Mouse (Mus musculus) ES-E14 (cell line): Measurements from ENCODE around the gene Tmem130. TPM values are rescaled to one million over a fixed set of nuclear protein-coding genes. Genes with fewer than 3 reads are reported as not detected.

Experiments
- DNase-seq: peaks from one replicate; pipeline ENCODE4 v3.0.0-alpha.2; 2013; ENCODE audit warnings: low read depth, low spot score
- H3K27ac ChIP-seq: 2 replicates; pipeline ENCODE4 v1.5.1; 2012; ENCODE audit warnings: low read depth, mild to moderate bottlenecking, low read length, moderate library complexity, mixed read lengths; ENCODE audit not compliant: poor library complexity, insufficient read depth, severe bottlenecking
- H3K36me3 ChIP-seq: 2 replicates; pipeline ENCODE4 v1.6.1; 2012; ENCODE audit warnings: mild to moderate bottlenecking, low read length, moderate library complexity, mixed read lengths; ENCODE audit not compliant: control insufficient read depth, poor library complexity, insufficient read depth, severe bottlenecking
- H3K4me1 ChIP-seq, 2 experiments: fragments of 150-350 bp in 1 of 2; sonication (generic) in 1 of 2; 2 replicates each; pipeline ENCODE4 v1.6.1; 2012; ENCODE audit warnings: low read length in 2 of 2, mild to moderate bottlenecking in 1 of 2, mixed read lengths in 1 of 2; ENCODE audit not compliant: control insufficient read depth in 2 of 2, insufficient read depth in 2 of 2, poor library complexity in 1 of 2
- H3K4me3 ChIP-seq, 2 experiments: fragments of 150-350 bp in 1 of 2; sonication (generic) in 1 of 2; 2 replicates each; pipeline ENCODE4 v1.5.1; 2012; ENCODE audit warnings: low read length in 2 of 2, low read depth in 1 of 2, mild to moderate bottlenecking in 1 of 2, mixed read lengths in 1 of 2; ENCODE audit not compliant: insufficient read depth in 1 of 2, poor library complexity in 1 of 2, severe bottlenecking in 1 of 2
- H3K9ac ChIP-seq: 2 replicates; pipeline ENCODE4 v1.6.1; 2012; ENCODE audit warnings: low read depth, mild to moderate bottlenecking, low read length, mixed read lengths; ENCODE audit not compliant: poor library complexity, insufficient read depth, severe bottlenecking
- H3K9me3 ChIP-seq: fragments of 150-350 bp; sonication (generic); 2 replicates; pipeline ENCODE4 v1.6.1; 2012; ENCODE audit warnings: low read depth, mild to moderate bottlenecking, low read length; ENCODE audit not compliant: control insufficient read depth, insufficient read depth
- CHD2 ChIP-seq: IDR thresholded peaks from 2 replicates; pipeline ENCODE4 v1.6.1; 2014; ENCODE audit warnings: mild to moderate bottlenecking, low read depth, low read length, inconsistent platforms
- HCFC1 ChIP-seq: IDR thresholded peaks from 2 replicates; pipeline ENCODE4 v1.6.1; 2012; ENCODE audit warnings: low read length, inconsistent platforms, borderline replicate concordance; ENCODE audit not compliant: insufficient read depth
- MAFK ChIP-seq: IDR thresholded peaks from 2 replicates; pipeline ENCODE4 v1.6.1; 2014; ENCODE audit warnings: mild to moderate bottlenecking, low read depth, low read length, inconsistent platforms; ENCODE audit not compliant: insufficient read depth
- ZC3H11A ChIP-seq: IDR thresholded peaks from 2 replicates; pipeline ENCODE4 v1.6.1; 2012; ENCODE audit warnings: low read depth, mild to moderate bottlenecking, inconsistent platforms, low read length, borderline replicate concordance
- ZNF384 ChIP-seq: IDR thresholded peaks from 2 replicates; pipeline ENCODE4 v1.6.1; 2012; ENCODE audit warnings: low read depth, low read length, inconsistent platforms
- in situ Hi-C, 2 experiments: fragments of 600-800 bp; cut with MboI; formaldehyde crosslinking; loops; one replicate each; pipeline ENCODE4 v1.15.1; 2025; ENCODE audit warnings: low sequenced_read_pairs in 2 of 2, inconsistent platforms in 1 of 2; ENCODE audit not compliant: unreplicated experiment in 2 of 2
- total RNA-seq: library from RNA; depleted of rRNA; stranded (reverse); fragments of 300-350 nt; gene quantifications from 2 replicates; pipeline ENCODE4 v1.2.3, GENCODE M21; 2012; rRNA removed

Gene Tmem130
- total RNA-seq, result 1.4 and 2.1 TPM in 2 replicates

DNA sequence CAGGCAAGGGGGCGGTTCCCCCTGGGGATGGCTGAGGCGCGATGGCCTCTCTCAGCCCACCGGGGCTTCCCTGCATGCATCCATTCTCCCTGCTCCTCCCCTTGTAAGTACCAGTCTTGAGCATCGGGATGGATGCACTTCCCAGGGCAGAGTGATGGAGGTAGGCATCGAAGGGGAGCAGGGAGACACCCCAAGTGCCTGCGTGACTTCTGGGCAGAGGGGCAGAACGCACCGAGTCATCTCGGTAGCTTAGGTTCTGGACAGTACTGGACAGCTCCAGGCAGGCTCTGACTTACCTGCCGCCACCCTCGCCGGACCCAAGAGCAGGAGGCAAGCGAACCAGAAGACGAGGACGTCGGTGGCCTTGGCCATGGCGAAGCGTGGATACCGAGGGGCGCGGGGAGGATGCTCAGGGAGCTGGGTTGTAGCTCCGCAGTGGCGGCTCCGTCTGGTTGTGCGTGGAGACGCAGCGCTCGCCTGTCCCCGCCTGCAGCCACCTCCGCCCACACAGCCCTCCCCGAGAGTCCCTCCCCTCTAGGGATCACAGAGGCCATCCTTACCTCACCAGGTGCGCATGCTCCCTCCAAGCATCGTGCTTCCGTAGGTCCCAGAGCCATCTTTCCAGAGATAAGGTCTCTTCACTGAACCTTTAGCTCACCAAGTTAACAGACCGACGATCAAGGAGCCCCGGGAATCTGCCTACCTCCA lies at the start of gene Tmem130:
Gene Tmem130, minus strand, starts transcription at position 658 of the 708 bp plus-strand sequence.
- in situ Hi-C loops, result no loop called here
- H3K9ac ChIP-seq, result 0 out of 2 replicates have a peak within 1 kb of the TSS, but pooled peaks have one; percentile 4
- TF ChIP-seq MAFK, result no peak
- TF ChIP-seq CHD2, result no peak
- no peak for TF ChIP-seq ZC3H11A
- TF ChIP-seq HCFC1, result no peak
- TF ChIP-seq ZNF384, result no peak
- peak within 1 kb of the TSS; percentile 68 to 80 for H3K4me3 ChIP-seq
- no peaks in the 10 kb centered on the region for H3K36me3 ChIP-seq
- no peaks in the 10 kb centered on the region for H3K9me3 ChIP-seq
- no peak within 1 kb of the TSS for H3K27ac ChIP-seq
- peaks cover 7 to 13% of the 10 kb centered on the region in 2 experiments; a peak in 3 of 4 replicates for H3K4me1 ChIP-seq
- no peak for DNase-seq

DNA sequence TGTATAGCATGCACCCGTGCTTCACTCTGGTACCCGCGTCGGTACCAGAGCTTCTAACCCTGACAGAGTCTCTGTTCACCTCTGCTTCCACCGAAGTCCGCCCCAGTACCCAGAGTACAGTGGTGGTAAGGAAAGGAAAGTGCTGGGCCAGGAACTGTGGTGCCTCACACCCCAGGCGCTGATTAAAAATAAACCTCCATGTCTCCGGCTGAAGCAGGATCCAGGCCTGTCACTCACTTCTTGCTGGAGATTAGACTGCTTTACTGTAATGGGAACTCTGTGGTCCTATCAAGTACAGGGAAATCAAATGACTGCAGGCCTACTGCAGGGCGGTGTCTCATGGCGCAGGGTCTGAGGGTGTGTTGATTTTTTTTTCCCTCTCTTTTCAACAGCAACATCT lies 45.3 kb upstream of the Tmem130 start:
- H3K4me1 ChIP-seq, result no peaks in the 10 kb centered on the region; a peak in 1 of 4 replicates
- no peak for DNase-seq
- H3K27ac ChIP-seq, result no peak overlapping the region
- TF ChIP-seq CHD2 (no peak), ZC3H11A (no peak), ZNF384 (no peak), HCFC1 (no peak), MAFK (no peak)
- in situ Hi-C loops, result no loop called here
- no peak overlapping the region for H3K4me3 ChIP-seq
- no peak overlapping the region for H3K9ac ChIP-seq
- no peaks in the 10 kb centered on the region for H3K9me3 ChIP-seq
- peaks cover 74% of the 10 kb centered on the region for H3K36me3 ChIP-seq

DNA sequence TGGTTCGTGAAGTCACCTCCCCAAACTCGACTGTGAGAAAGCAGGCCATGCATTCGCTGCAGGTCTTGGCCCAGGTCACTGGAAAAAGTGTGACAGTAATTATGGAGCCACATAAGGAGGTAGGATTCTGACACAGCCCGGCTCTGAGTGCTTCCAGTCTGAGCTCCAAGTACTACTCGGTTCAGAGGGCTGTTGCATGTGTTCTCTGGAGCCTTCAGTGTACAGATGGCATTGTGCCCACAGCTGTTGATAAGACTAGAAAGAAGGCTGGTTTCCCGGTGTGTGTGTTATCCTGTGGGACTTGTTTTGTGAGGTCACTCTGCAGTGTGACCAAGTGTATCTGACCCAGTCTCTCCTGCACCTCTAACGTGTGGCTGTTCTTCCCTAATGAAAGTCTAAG lies 42.6 kb upstream of the Tmem130 start:
- Histone ChIP-seq H3K36me3 (peaks cover 73% of the 10 kb centered on the region), H3K9ac (no peak overlapping the region), H3K4me1 (no peaks in the 10 kb centered on the region; a peak in 1 of 4 replicates), H3K9me3 (no peaks in the 10 kb centered on the region), H3K4me3 (no peak overlapping the region), H3K27ac (no peak overlapping the region)
- in situ Hi-C loops, result no loop called here
- DNase-seq, result no peak
- no peak for TF ChIP-seq CHD2
- TF ChIP-seq MAFK, result no peak
- TF ChIP-seq ZNF384, result no peak
- no peak for TF ChIP-seq ZC3H11A
- no peak for TF ChIP-seq HCFC1

DNA sequence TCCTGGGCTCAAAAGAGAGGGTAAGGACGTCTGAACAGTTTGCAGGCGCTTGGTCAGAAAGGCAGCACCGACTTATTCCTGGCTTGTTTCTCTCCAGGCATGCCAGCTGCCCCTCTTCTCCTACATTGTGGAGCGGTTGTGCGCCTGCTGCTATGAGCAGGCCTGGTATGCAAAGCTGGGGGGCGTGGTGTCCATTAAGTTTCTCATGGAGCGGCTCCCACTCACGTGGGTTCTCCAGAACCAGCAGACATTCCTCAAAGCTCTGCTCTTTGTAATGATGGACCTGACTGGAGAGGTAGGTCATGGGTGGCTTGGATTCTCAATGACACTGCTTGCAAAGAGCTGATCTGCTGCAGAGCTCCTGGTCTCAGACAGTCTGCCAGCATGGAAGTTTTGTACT lies 41.4 kb upstream of the Tmem130 start:
- TF ChIP-seq MAFK, result no peak
- no peak for TF ChIP-seq CHD2
- no peak for TF ChIP-seq ZNF384
- no peak for TF ChIP-seq ZC3H11A
- TF ChIP-seq HCFC1, result no peak
- H3K4me1 ChIP-seq, result no peaks in the 10 kb centered on the region
- DNase-seq, result no peak
- no peak overlapping the region for H3K27ac ChIP-seq
- H3K36me3 ChIP-seq, result peaks cover 73% of the 10 kb centered on the region
- in situ Hi-C loops, result no loop called here
- no peak overlapping the region for H3K9ac ChIP-seq
- no peak overlapping the region for H3K4me3 ChIP-seq
- H3K9me3 ChIP-seq, result no peaks in the 10 kb centered on the region

DNA sequence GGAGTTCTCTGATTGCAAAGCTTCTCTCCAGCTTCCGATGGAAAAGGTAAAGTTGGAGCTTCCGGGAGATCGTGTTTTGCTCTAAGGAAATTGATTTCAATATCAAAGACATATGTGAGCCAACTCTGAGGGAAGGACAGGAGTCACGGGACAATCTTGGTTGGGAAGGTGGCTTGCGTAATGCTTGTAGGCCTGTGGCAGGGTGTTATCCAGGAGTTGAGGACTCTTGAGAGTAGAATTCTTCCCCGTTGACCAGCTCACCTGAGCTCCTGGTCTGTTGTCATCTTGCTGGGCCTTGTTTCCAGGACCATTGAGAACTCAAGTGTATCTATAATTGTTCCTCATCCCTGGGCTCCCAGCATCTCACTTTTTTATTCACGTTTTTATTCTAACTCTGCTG lies 35.5 kb upstream of the Tmem130 start:
- no peak for TF ChIP-seq MAFK
- TF ChIP-seq CHD2, result no peak
- TF ChIP-seq ZC3H11A, result no peak
- no peak for TF ChIP-seq HCFC1
- no peak for TF ChIP-seq ZNF384
- Histone ChIP-seq H3K4me1 (peaks cover 0 to 3% of the 10 kb centered on the region in 2 experiments; a peak in 2 of 4 replicates), H3K9me3 (no peaks in the 10 kb centered on the region), H3K4me3 (no peak overlapping the region), H3K9ac (no peak overlapping the region), H3K36me3 (peaks cover 75% of the 10 kb centered on the region), H3K27ac (no peak overlapping the region)
- in situ Hi-C loops, result no loop called here
- DNase-seq, result no peak
